Mouse (Mus musculus) spleen, adult 2 months (tissue): ENCODE measurements around the gene Isca2.
A peak's percentile ranks its signal among the peaks of the same experiment; 100 is the strongest.

Experiments used
- CTCF ChIP-seq: fragments of 200-500 bp; IDR thresholded peaks from 2 replicates; pipeline ENCODE4 v1.5.1; 2011; ENCODE audit warnings: mild to moderate bottlenecking, inconsistent platforms; ENCODE audit not compliant: insufficient read depth, insufficient read length, insufficient replicate concordance; ENCODE audit errors: extremely low read depth
- POLR2A ChIP-seq: fragments of 200-500 bp; IDR thresholded peaks from 2 replicates; pipeline ENCODE4 v1.6.1; 2011; ENCODE audit warnings: low read depth, low read length, inconsistent platforms

- TF ChIP-seq CTCF (peak; percentile 13; the same call in 1 of the 2 replicates), POLR2A (no peak)
These were observed 14.0 kb upstream of the Isca2 start for GRCm38 (mm10) chr12:84759063-84759462.
